Mouse (Mus musculus) heart, adult 2 months (tissue): ENCODE measurements around the gene Olfr873.
"Not testable (repeated sequence)": the region's sequence is repeated elsewhere in the genome, so short reads cannot be mapped to it uniquely, and the experiment has no call there.

ENCODE experiments used
- CTCF ChIP-seq: fragments of 200-600 bp; IDR thresholded peaks from 2 replicates; pipeline ENCODE4 v1.8.1; 2022; ENCODE audit warnings: antibody characterized with exemption, mild to moderate bottlenecking, moderate library complexity
- EP300 ChIP-seq: fragments of 200-500 bp; IDR thresholded peaks from 2 replicates; pipeline ENCODE4 v1.6.1; 2011; ENCODE audit warnings: low read depth, low read length, control low read depth; ENCODE audit not compliant: insufficient read depth
- POLR2A ChIP-seq: fragments of 200-500 bp; IDR thresholded peaks from 2 replicates; pipeline ENCODE4 v1.6.1; 2011; ENCODE audit warnings: mild to moderate bottlenecking, low read depth, low read length, control low read depth; ENCODE audit not compliant: insufficient read depth

DNA sequence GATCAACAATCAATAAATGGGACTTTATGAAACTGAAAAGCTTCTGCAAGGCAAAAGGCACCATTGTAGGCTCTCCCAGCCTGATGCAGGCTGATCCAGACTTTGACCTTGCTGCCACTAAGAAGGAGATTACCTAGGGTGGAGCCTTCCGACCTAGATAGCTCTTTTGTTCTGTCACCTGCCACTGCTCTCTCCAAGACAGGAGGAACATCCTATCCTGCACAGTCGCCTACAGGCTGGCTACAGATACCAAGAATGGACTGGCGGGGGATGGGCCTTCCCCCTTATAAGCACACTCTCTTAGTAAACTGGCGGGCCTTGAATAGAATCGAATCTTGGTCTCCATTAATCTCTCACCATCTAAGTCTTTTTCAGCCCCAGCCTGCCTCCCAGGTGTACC is 2.8 kb upstream of the Olfr873 start:
- not testable (repeated sequence) for TF ChIP-seq CTCF, POLR2A, EP300
